Mouse (Mus musculus): ENCODE results near the gene Paqr5. TPM values are rescaled to one million over a fixed set of nuclear protein-coding genes. Genes with fewer than 3 reads are reported as not detected.

The Paqr5 gene
- total RNA-seq, 2 experiments from 2014 or later = 0.59 to 1.0 TPM

DNA sequence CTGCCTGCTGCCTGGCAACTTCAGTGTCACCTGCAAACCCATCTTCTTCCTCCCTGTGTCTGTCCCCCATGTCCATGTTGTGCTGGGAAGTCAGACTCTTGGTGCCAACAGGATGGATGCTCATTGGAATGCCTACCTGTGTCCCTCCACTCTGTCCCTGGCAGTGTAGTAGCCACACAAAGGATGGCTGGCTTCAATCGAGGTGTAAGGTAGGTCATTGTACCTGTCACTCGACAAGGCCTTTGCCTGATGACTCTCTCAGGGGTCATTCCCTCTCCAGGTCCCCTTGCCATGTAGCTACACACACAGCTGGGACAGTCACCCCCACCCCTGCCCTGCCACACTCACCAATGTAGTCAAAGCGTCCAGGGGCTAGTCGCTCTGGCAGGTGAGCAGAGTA is 65.5 kb downstream of the Paqr5 start:
- ATAC-seq (ENCODE audit: poor library complexity, severe bottlenecking) = no peak

- ATAC-seq (ENCODE audit: poor library complexity, severe bottlenecking) = peak; percentile 19; the same call in 1 of the 2 replicates
Observed at GRCm38 (mm10) chr9:61960753-61961152, 65.9 kb downstream of the Paqr5 start.

DNA sequence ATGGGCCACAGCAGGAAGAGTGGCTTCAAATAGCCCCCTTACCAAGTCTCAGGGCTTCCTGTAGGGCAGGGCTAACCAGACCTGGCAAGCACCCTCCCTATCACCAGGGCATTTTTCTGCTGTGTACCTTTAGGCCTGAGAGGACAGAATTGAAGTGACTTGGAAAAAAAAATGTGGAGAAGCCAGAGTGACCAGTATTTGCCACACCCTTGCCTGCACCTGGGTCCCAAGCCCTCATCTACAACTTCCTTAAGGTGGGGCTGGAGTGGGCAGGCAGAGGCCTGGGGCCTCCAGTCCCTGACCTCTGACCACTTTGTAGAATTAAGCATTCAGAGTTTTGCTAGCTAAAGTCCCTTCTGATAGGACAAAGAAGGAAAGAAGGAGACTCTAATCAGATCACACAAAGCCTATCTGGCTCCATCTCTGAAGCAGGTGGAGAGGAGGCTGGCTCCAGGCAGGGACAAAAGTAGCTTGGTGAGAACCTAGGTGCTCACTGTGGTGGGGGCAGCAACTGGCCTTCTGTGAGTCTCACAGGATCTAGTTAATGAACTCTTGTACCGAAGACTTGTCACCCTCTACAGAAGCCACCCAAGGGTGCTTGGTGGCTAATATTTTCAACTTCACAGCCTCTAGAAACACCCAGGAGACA is 66.6 kb downstream of the Paqr5 start:
- no peak for ATAC-seq (ENCODE audit: poor library complexity, severe bottlenecking)

DNA sequence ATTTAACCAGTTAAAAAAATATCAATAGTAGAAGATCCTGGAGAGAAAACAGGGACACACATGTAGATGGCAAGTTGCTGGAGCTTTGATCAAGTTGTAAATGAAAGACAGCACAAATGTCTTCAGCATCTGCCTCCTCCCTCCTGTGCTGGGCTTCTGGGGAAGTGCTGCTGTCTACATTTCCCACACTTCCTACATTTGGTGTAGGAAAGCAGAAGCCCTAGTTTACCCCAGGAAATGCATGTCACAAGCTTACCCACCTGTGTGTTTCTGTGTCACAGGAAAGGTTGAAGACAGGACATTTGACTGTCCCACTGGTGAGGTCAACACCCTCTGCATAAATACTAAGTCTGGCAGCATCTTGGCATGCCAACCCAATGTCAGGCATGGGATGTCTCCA is 71.9 kb downstream of the Paqr5 start:
- peak; percentile 96 for ATAC-seq (ENCODE audit: poor library complexity, severe bottlenecking)

DNA sequence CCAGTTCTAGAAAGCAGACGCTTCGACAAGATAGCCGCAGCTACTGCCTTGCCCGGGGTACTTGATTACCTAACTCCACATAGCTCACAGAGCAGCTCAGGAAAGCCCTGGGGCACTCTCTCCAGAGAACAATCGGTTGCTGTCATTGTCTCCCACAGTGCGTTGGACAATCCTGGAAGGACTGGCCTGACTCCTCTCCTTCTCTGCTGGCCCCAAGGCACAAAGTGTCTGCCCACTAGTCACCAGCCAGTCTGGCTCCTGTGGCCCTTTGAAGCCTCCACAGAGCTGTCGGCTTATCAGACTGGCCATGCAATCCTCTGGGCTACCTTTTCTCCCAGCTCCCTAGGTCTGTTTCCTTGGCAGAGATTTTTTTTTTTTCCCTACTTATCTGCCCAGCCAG is 74.4 kb downstream of the Paqr5 start:
- no peak for ATAC-seq (ENCODE audit: poor library complexity, severe bottlenecking)

- ATAC-seq (ENCODE audit: poor library complexity, severe bottlenecking) = peak; percentile 86
Observed at GRCm38 (mm10) chr9:61947402-61948346, 79.0 kb downstream of the Paqr5 start.

DNA sequence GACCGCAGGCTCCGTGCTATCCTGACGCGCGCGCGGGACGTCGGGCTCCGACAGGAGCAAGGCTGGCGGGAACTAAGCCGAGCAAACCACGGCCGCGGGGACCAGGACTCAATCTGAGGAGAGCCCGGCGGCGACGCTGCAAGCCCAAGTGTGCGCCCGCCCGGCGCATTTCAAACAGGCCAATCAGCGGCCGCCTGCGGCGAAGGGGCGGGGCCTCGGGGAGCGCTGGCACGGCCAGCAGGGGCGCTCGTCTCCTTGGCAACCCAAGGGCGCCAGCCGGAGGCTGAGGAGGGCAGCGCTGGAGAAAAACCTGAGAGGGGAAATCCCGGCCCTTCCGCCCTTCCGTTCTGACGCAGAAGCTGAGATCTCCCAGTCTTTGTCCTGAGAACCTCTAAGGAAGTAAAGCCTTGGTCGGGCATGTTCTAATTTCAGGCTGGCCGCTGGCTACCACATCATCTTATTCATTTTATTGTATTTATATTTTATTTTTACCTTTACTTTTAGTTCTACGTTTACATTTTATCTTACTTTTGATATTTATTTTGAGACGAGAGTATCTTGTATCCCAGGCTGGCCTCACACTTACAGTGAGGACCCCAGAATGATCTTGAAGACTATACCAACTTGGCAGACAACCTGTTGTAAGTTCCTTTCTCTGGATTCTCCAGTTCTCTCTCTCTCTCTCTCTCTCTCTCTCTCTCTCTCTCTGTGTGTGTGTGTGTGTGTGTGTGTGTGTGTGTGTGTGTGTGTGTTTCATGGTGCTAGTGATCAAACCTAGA is 79.8 kb downstream of the Paqr5 start, which contains the start of gene Kif23:
Gene Kif23, minus strand, starts transcription at position 152 of the 779 bp plus-strand sequence.
- peak; percentile 93 for ATAC-seq (ENCODE audit: poor library complexity, severe bottlenecking)

- peak; percentile 14 for ATAC-seq (ENCODE audit: poor library complexity, severe bottlenecking)
Observed at GRCm38 (mm10) chr9:61945973-61946611, 80.6 kb downstream of the Paqr5 start.

GRCm38 (mm10) chr9:61941054-61941453 is 85.6 kb downstream of the Paqr5 start:
- ATAC-seq (ENCODE audit: poor library complexity, severe bottlenecking) = no peak

DNA sequence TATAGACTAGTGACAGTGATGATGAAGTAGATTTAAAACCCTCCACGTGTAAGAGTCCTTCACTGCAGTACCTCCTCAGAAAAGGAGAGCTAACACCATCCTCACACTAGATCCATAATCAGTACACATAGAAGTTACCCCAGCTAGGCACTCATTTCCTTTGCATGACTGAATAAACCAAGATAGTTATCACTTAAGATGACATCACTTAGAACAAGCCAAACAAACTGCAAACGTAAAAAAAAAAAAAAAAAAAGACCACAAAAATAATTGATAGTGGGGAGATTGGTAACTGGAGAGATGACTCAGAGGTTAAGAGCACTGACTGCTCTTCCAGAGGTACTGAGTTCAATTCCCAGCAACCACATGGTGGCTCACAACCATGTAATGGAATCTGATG is 93.3 kb downstream of the Paqr5 start:
- no peak for ATAC-seq (ENCODE audit: poor library complexity, severe bottlenecking)

DNA sequence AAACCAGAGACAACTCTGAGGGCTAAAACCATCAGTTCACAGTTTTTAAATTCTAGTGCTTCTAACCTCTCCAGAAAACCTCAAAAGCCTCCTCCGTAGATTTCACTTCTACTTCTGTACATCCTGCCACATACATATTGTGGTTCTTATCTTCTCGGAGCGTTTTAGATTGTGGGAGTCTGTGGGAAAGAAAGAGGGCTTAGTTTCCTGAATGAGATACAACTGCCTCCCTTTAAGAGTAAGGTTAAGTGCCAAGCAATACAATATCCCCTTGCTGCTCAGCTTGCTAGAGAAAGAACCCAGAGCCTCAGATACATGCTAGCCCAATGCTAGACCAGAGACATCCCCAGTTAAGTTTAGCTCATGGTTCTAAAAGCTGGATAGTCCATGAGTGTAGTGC is 94.6 kb downstream of the Paqr5 start:
- no peak for ATAC-seq (ENCODE audit: poor library complexity, severe bottlenecking)

GRCm38 (mm10) chr9:61925086-61925660 is 101.5 kb downstream of the Paqr5 start:
- ATAC-seq (ENCODE audit: poor library complexity, severe bottlenecking) = no peak

GRCm38 (mm10) chr9:61920331-61920730 is 106.3 kb downstream of the Paqr5 start:
- no peak for ATAC-seq (ENCODE audit: poor library complexity, severe bottlenecking)

GRCm38 (mm10) chr9:61919464-61919863 is 107.2 kb downstream of the Paqr5 start:
- ATAC-seq (ENCODE audit: poor library complexity, severe bottlenecking) = no peak

DNA sequence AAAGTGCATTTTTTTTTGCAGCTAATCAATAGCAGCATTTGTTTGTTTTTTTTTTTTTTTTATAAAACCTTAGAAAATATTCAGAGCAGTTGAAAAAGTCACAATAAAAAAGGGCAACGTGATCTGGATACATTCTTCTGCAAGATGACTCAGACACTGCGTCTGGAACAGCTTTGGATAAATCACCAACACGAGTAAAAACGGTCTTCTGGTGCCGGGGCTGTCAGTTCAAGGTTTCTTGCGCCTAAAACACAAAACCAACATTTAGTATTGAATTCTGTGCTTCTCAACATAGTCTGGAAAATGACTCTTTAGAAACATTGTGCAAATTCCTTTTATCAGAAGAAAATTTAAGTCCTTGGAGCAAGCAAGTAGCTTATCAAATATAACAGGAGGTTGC is 109.2 kb downstream of the Paqr5 start:
- no peak for ATAC-seq (ENCODE audit: poor library complexity, severe bottlenecking)

- no peak for ATAC-seq (ENCODE audit: poor library complexity, severe bottlenecking)
Observed at GRCm38 (mm10) chr9:61916986-61917385, 109.7 kb downstream of the Paqr5 start.

DNA sequence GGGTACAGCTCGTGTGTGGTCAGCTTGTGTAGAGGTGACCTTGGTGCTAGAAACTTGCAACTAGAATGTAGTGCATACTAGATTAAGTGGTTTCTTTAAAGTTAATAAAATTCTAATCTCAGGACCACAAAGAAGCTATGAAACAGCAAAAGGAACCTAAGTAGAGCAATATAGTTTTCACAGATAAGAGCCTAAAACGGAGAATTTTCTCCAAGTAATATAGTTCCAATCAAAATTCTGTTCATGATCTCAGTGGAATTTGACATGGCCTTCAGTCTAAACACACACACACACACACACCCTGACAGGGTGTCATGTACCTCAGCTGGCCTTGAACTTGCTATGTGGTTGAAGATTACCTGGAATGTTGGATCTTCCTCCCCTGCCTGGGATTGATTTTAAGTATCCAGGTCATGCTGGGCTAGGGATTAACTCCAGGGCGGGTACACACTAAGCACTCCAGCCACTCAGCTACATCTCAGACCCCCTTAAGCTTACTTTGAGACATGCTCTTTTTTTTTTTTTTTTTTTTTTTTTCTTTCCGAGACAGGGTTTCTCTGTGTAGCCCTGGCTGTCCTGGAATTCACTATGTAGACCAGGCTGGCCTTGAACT is 111.2 kb downstream of the Paqr5 start:
- no peak for ATAC-seq (ENCODE audit: poor library complexity, severe bottlenecking)

DNA sequence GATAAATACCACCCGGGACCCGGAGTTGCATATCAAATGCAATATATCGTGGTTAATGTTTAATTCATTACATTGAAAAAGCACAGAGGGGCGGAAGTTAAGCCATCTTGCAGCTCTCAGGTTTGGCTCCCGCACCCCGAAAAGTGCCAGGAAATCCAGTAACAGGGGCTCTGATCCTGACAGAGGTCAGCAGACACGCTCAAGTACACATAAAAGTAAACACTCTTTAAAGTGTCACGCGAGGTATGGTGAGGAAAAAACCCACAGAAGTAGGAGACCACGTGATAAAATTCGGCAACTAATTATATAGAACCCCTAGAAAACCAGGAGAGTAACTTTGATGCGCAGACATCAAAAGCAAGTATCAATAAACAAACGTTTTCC is 111.7 kb downstream of the Paqr5 start:
- ATAC-seq (ENCODE audit: poor library complexity, severe bottlenecking) = no peak

DNA sequence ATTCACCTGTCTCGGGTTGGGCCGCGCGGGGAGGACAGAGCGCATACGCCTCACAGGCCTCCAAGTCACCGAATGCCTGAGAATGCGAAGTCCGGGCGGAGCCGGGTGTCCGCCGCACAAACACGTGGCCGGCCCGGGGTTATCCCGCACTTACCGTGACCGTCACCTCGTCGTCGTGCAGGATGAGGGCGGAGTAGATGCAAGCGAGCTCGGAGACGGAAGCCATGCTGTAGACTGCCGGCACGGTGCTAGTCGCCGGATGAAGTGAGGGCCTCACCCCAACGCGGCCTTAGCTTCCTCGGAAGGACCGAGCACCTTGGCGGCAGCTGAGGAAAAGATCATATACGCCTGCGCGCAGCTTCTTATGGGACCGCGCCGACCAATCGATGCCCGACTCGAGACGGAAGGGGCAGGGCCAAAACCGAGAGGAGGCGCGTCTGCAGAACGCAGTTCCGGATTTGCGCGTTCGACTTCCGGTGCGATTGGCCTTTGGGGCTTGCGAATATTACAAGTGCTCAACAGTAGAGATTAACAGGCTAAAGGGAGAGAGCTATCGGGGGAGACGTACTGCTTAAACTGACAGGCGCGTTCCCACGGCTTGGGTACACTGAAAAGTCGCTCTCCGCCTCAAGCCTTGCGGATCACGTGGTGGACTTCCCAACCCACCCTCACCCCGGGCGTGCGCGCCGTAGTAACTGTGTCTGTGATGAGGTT is 112.3 kb downstream of the Paqr5 start, which contains the start of gene Rplp1:
Gene Rplp1, minus strand, starts transcription at position 340 of the 714 bp plus-strand sequence.
- peak; percentile 96 for ATAC-seq (ENCODE audit: poor library complexity, severe bottlenecking)
